In genomic region chr11:31550747-31551613, GRCm38 (mm10) we compare ENCODE assay signal across 8 mouse cellular contexts.
DNase-seq lines count a peak whose midpoint lies in the region; ATAC-seq lines count a peak whose summit lies in the region.

No protein-coding gene starts in this region.

- ATAC-seq in cerebellum, adult (ENCODE audit: insufficient number of reproducible peaks, low FRiP score, low TSS enrichment), result 0 out of 2 replicates have a peak, but pooled peaks have one; percentile 20
- ATAC-seq in heart, embryonic 13.5 days (ENCODE audit: extremely low read depth, insufficient number of reproducible peaks, low FRiP score, low TSS enrichment), result no peak
- ATAC-seq in limb, embryonic 13.5 days (ENCODE audit: low FRiP score, low read depth), result peak; percentile 72
- no peak for ATAC-seq in megakaryocyte progenitor cell, adult 5-6 weeks (replicated peaks; ENCODE audit: poor library complexity)

- 0 out of 2 replicates have a peak, but pooled peaks cover 12% of the 10 kb centered on the region for H3K9me3 ChIP-seq in heart, embryonic 13.5 days
- H3K9me3 ChIP-seq in limb, embryonic 13.5 days, result peaks cover 7% of the 10 kb centered on the region

- H3K4me2 ChIP-seq in heart, embryonic 13.5 days, result no peak overlapping the region
- H3K4me2 ChIP-seq in limb, embryonic 13.5 days (replicated peaks), result no peak overlapping the region

- H3K4me1 ChIP-seq in heart, embryonic 13.5 days, result peaks cover 16% of the 10 kb centered on the region
- H3K4me1 ChIP-seq in limb, embryonic 13.5 days, result peaks cover 9% of the 10 kb centered on the region; the same call in 1 of the 2 replicates

- peak overlapping the region; percentile 70 for H3K27ac ChIP-seq in heart, embryonic 13.5 days (replicated peaks)
- H3K27ac ChIP-seq in limb, embryonic 13.5 days, result peak overlapping the region; percentile 28; the same call in 1 of the 2 replicates

- no peak for DNase-seq in cerebellum, adult 8-10 months
- peak; percentile 57 to 65 for DNase-seq in cerebellum, postnatal 25 days
- DNase-seq in neural tube, embryonic 10.5 days (ENCODE audit: extremely low spot score, low spot score), result no peak
- no peak for DNase-seq in B cell, adult 2 months

- 31% methylated on average over 6 of the region's 6 CpGs for WGBS in heart, embryonic 13.5 days
- WGBS in limb, embryonic 13.5 days, result 41% methylated on average over 6 of the region's 6 CpGs

- H3K4me3 ChIP-seq in heart, embryonic 13.5 days, result no peak overlapping the region
- H3K4me3 ChIP-seq in limb, embryonic 13.5 days, result no peak overlapping the region

- H3K27me3 ChIP-seq in heart, embryonic 13.5 days (replicated peaks), result no peaks in the 10 kb centered on the region
- H3K27me3 ChIP-seq in limb, embryonic 13.5 days, result no peaks in the 10 kb centered on the region

- H3K9ac ChIP-seq in heart, embryonic 13.5 days, result no peak overlapping the region
- H3K9ac ChIP-seq in limb, embryonic 13.5 days, result no peak overlapping the region

- H3K36me3 ChIP-seq in heart, embryonic 13.5 days, result no peaks in the 10 kb centered on the region
- H3K36me3 ChIP-seq in limb, embryonic 13.5 days, result no peaks in the 10 kb centered on the region

Comparison
In these comparisons a context has a peak if more than half of its experiments do, and no peak if none do; other contexts are left out.
1. DNase-seq: peak in cerebellum, postnatal 25 days (2 of 2); none in cerebellum, adult 8-10 months (single experiment), neural tube, embryonic 10.5 days (single experiment) and B cell, adult 2 months (0 of 2).
2. ATAC-seq: peak in cerebellum, adult (single experiment) and limb, embryonic 13.5 days (single experiment); none in heart, embryonic 13.5 days (single experiment) and megakaryocyte progenitor cell, adult 5-6 weeks (single experiment).